Mouse (Mus musculus): ENCODE data around the gene Alpi. TPM values are rescaled to one million over a fixed set of nuclear protein-coding genes. Genes with fewer than 3 reads are reported as not detected.

The Alpi gene
- polyA plus RNA-seq, 1 experiment from 2014 or later = not detected

DNA sequence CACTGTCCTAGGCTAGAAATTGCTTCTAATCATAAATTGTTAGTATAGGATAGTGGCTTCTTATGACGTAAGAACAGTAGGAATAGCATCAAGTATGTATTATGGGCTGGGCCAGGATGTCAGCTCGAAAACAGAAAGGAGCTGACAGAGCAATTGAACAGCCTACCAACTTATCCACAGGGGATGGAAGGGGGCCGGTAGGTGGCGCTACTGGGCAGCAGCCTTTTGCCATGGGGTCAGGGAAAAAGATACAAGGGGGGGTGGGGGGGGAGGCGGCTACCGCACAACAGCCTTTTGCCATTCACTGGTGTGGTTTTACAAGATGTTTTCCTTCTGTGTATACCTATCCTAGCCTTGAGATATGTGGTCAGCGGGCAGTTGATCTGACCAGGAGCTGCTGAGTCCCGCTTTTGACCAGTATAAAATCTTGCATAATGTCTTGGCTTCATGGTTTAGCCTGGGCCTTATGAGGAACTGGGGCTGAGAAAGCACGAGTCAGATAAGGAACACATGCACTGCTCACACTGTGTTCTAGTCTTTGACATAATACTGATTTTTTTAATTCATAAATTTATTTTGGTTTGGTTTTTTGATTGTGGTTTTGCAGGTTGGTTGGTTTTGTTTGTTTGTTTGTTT is 10.4 kb upstream of the Alpi start:
- Histone ChIP-seq H3K27me3 (ENCODE audit: control insufficient read depth, insufficient read depth, low read length) (no peaks in the 10 kb centered on the region), H3K27ac (no peak overlapping the region), H3K9me3 (ENCODE audit: control insufficient read depth, low read length) (no peaks in the 10 kb centered on the region), H3K4me2 (replicated peaks) (no peak overlapping the region), H3K36me3 (replicated peaks; ENCODE audit: control insufficient read depth, insufficient read depth) (no peaks in the 10 kb centered on the region), H3K9ac (no peak overlapping the region), H3K4me3 (replicated peaks; ENCODE audit: low read length) (no peak overlapping the region), H3K4me1 (replicated peaks; ENCODE audit: control insufficient read depth, insufficient read depth, low read length) (no peaks in the 10 kb centered on the region)
- DNase-seq (ENCODE audit: low spot score) (no peak), ATAC-seq (ENCODE audit: low FRiP score) (no peak)
- WGBS = 45% methylated on average over 8 of the region's 9 CpGs

DNA sequence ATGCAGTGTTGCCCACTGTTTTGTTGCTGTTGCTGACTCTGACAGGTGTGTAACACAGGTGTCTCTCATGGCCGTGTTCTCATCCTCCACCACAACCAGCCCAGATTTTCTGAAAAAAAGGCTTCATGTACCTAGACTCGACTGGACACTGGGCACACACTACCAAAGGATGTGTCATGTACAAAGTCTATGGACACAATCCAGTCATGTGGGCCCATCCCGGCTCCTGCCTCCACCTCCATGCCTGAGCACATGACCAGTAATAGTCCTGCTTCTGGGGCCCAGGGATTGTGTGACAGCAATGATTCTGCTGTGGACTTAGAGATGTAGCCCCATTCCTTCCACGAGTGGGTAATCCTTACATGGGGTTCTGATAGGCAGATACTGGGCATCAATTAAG is 7.2 kb upstream of the Alpi start:
- Histone ChIP-seq H3K9me3 (ENCODE audit: control insufficient read depth, low read length) (no peaks in the 10 kb centered on the region), H3K27me3 (ENCODE audit: control insufficient read depth, insufficient read depth, low read length) (no peaks in the 10 kb centered on the region), H3K36me3 (replicated peaks; ENCODE audit: control insufficient read depth, insufficient read depth) (no peaks in the 10 kb centered on the region), H3K27ac (no peak overlapping the region), H3K4me3 (replicated peaks; ENCODE audit: low read length) (no peak overlapping the region), H3K9ac (no peak overlapping the region), H3K4me2 (replicated peaks) (no peak overlapping the region), H3K4me1 (replicated peaks; ENCODE audit: control insufficient read depth, insufficient read depth, low read length) (no peaks in the 10 kb centered on the region)
- 88% methylated on average over 4 of the region's 4 CpGs for WGBS
- ATAC-seq (ENCODE audit: low FRiP score) (no peak), DNase-seq (ENCODE audit: low spot score) (no peak)

DNA sequence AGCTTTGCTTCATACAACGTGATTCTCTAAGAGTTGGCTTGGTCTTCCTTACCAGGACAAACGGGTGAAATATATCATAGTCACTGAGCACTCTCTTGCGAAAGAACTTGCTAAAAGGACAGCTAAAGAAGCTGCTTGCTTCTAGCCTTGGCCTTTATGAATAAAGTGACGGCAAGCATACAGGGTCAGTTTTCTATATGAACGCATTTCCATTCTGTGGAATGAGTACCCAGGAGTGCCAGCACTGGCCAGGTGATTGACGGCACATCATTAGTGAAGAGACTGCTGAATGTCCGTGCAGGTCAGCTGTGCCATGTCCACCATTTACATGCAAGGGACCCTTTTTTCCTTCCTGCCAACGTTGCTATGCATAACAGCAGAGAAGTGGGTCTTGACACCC is 5.1 kb upstream of the Alpi start:
- DNase-seq (ENCODE audit: low spot score) (no peak), ATAC-seq (ENCODE audit: low FRiP score) (no peak)
- no peaks in the 10 kb centered on the region for H3K27me3 ChIP-seq (ENCODE audit: control insufficient read depth, insufficient read depth, low read length)
- 74% methylated on average over 8 of the region's 8 CpGs for WGBS
- H3K4me1 ChIP-seq (replicated peaks; ENCODE audit: control insufficient read depth, insufficient read depth, low read length) = no peaks in the 10 kb centered on the region
- no peak overlapping the region for H3K9ac ChIP-seq
- no peak overlapping the region for H3K27ac ChIP-seq
- no peaks in the 10 kb centered on the region for H3K36me3 ChIP-seq (replicated peaks; ENCODE audit: control insufficient read depth, insufficient read depth)
- no peak overlapping the region for H3K4me3 ChIP-seq (replicated peaks; ENCODE audit: low read length)
- no peak overlapping the region for H3K4me2 ChIP-seq (replicated peaks)
- H3K9me3 ChIP-seq (ENCODE audit: control insufficient read depth, low read length) = no peaks in the 10 kb centered on the region

DNA sequence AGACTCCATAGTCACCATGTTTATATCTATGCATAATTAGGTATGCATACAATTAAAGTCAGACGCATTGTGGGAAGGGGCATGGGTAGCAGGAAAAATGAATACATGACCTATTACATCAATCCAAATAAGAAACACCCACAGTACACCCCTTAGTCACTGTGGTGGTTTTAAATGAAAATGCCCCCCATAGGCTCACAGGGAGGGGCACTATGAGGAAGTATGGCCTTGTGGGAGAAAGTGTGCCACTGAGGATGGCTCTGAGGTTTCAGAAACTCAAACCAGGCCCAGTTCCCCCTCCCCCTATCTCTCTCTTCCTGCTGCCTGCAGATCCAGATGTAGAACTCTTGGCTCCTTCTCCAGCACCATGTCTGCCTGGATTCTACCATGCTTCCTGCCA is 2.5 kb upstream of the Alpi start:
- Histone ChIP-seq H3K4me2 (replicated peaks) (no peak overlapping the region), H3K9me3 (ENCODE audit: control insufficient read depth, low read length) (no peaks in the 10 kb centered on the region), H3K4me1 (replicated peaks; ENCODE audit: control insufficient read depth, insufficient read depth, low read length) (no peaks in the 10 kb centered on the region), H3K36me3 (replicated peaks; ENCODE audit: control insufficient read depth, insufficient read depth) (no peaks in the 10 kb centered on the region), H3K4me3 (replicated peaks; ENCODE audit: low read length) (no peak overlapping the region), H3K27ac (no peak overlapping the region), H3K9ac (no peak overlapping the region), H3K27me3 (ENCODE audit: control insufficient read depth, insufficient read depth, low read length) (0 out of 2 replicates have a peak, but pooled peaks cover 4% of the 10 kb centered on the region)
- 64% methylated on average over 1 of the region's 1 CpGs for WGBS
- ATAC-seq (ENCODE audit: low FRiP score) = no peak
- DNase-seq (ENCODE audit: low spot score) = no peak

DNA sequence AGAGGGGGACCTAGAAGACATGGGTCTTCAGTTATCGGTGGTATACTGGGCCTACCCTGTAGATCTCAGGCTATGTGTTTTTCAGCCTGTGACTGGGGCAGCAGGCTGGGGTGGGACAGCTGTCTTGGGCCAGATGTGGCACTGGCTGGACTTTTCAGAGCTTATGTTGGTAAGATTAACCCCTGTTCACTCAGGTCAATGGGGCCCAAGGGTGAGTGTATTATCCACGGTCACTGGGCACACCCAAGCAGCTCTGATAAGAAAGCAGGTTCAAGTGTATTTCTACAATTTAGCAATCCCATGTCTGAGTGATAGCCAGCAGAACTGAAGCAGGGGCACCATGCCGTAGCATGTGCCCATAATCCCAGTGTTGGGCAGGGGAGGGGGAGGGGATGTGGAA is 708 bp upstream of the Alpi start:
- Histone ChIP-seq H3K9ac (no peak overlapping the region), H3K27me3 (ENCODE audit: control insufficient read depth, insufficient read depth, low read length) (0 out of 2 replicates have a peak, but pooled peaks cover 4% of the 10 kb centered on the region), H3K9me3 (ENCODE audit: control insufficient read depth, low read length) (no peaks in the 10 kb centered on the region), H3K36me3 (replicated peaks; ENCODE audit: control insufficient read depth, insufficient read depth) (no peaks in the 10 kb centered on the region), H3K27ac (no peak overlapping the region), H3K4me1 (replicated peaks; ENCODE audit: control insufficient read depth, insufficient read depth, low read length) (no peaks in the 10 kb centered on the region), H3K4me3 (replicated peaks; ENCODE audit: low read length) (no peak overlapping the region), H3K4me2 (replicated peaks) (no peak overlapping the region)
- WGBS = 87% methylated on average over 3 of the region's 3 CpGs
- DNase-seq (ENCODE audit: low spot score) = no peak
- no peak for ATAC-seq (ENCODE audit: low FRiP score)

DNA sequence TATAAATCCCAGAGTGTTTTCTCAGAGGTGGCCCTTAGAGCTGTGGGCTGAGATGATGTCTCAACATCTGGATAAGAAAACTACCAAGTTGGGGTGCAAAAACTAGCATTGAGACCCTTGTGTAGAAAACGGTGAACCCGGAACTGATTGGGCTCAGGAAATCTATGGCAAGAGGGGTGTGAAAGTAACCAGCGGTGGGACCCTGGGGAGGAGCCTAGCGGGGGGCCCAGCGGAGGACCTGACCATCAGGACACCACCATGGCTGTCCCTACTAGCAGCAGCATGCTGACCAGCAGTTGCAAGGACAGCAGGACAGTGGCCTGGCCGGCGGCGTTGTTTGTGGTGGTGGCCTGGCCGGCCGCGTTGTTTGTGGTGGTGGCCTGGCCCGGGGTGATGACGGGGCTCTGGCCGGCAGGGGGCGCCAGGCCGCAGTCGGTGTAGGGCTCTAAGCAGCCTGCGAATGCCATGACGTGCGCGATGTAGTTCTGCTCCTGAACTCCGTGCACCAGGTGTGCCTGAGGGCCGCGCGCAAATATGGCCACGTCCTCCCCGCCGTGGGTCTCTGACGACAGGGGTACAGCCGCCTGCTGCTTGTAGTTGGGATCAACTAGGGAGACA is 2.9 kb downstream of the Alpi start:
- no peaks in the 10 kb centered on the region for H3K4me1 ChIP-seq (replicated peaks; ENCODE audit: control insufficient read depth, insufficient read depth, low read length)
- no peaks in the 10 kb centered on the region for H3K9me3 ChIP-seq (ENCODE audit: control insufficient read depth, low read length)
- no peak overlapping the region for H3K4me3 ChIP-seq (replicated peaks; ENCODE audit: low read length)
- no peak overlapping the region for H3K9ac ChIP-seq
- 11% methylated on average over 29 of the region's 30 CpGs for WGBS
- H3K4me2 ChIP-seq (replicated peaks) = 0 out of 2 replicates have a peak overlapping the region, but pooled peaks have one; percentile 19
- ATAC-seq (ENCODE audit: low FRiP score) (peak; percentile 57; the same call in 1 of the 2 replicates), DNase-seq (ENCODE audit: low spot score) (peak; percentile 45)
- H3K36me3 ChIP-seq (replicated peaks; ENCODE audit: control insufficient read depth, insufficient read depth) = no peaks in the 10 kb centered on the region
- H3K27me3 ChIP-seq (ENCODE audit: control insufficient read depth, insufficient read depth, low read length) = 0 out of 2 replicates have a peak, but pooled peaks cover 4% of the 10 kb centered on the region
- no peak overlapping the region for H3K27ac ChIP-seq

DNA sequence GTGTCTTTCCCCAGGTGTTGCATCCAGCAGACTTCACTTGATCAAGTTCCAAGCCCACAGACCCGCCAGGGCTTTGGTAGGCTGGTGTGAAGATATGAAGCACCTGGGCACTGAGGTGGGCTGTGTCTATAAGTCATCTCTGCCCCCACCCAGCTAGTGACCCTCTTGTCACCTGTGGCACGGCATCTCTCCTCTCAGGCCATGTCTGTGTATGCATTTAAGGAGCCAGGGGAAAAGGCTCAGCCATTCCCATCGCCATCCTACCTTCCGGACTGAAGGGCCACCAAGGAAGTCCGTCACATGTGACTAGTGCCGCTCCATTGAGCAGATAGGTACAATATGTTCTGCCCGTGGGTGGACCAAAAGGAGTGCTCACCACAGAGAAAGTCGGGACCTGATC is 5.8 kb downstream of the Alpi start:
- no peak overlapping the region for H3K9ac ChIP-seq
- ATAC-seq (ENCODE audit: low FRiP score) (no peak), DNase-seq (ENCODE audit: low spot score) (no peak)
- H3K9me3 ChIP-seq (ENCODE audit: control insufficient read depth, low read length) = no peaks in the 10 kb centered on the region
- H3K4me3 ChIP-seq (replicated peaks; ENCODE audit: low read length) = no peak overlapping the region
- no peak overlapping the region for H3K4me2 ChIP-seq (replicated peaks)
- H3K27me3 ChIP-seq (ENCODE audit: control insufficient read depth, insufficient read depth, low read length) = 0 out of 2 replicates have a peak, but pooled peaks cover 4% of the 10 kb centered on the region
- no peaks in the 10 kb centered on the region for H3K4me1 ChIP-seq (replicated peaks; ENCODE audit: control insufficient read depth, insufficient read depth, low read length)
- H3K36me3 ChIP-seq (replicated peaks; ENCODE audit: control insufficient read depth, insufficient read depth) = no peaks in the 10 kb centered on the region
- WGBS = 82% methylated on average over 8 of the region's 8 CpGs
- no peak overlapping the region for H3K27ac ChIP-seq

DNA sequence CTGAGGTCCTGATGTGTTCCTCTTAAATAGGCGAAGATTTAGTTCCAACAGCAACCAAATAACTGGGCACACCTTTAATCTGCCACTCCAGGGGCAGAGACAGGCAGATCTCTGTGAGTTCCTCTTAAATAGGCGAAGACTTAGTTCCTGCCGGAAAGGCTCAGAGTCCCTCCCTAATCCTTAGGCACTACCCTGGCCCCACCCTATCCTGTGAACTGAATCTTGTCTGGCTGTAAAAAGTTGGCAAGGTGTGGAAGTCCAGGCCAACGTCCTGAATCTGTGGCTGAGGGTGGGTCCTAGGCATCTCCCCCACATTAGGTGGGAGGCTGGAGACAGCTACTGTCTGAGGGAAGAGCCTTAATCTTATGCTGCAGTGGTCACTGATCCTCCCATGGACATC is 11.6 kb downstream of the Alpi start, which contains the start of gene Alppl2:
TSS of gene Alppl2 (minus strand) at position 101 of the 400 bp plus-strand sequence.
- no peaks in the 10 kb centered on the region for H3K36me3 ChIP-seq (replicated peaks; ENCODE audit: control insufficient read depth, insufficient read depth)
- ATAC-seq (ENCODE audit: low FRiP score) (no peak), DNase-seq (ENCODE audit: low spot score) (no peak)
- H3K4me1 ChIP-seq (replicated peaks; ENCODE audit: control insufficient read depth, insufficient read depth, low read length) = no peaks in the 10 kb centered on the region
- H3K27me3 ChIP-seq (ENCODE audit: control insufficient read depth, insufficient read depth, low read length) = no peaks in the 10 kb centered on the region
- H3K4me3 ChIP-seq (replicated peaks; ENCODE audit: low read length) = no peak within 1 kb of the TSS
- H3K9me3 ChIP-seq (ENCODE audit: control insufficient read depth, low read length) = no peaks in the 10 kb centered on the region
- H3K4me2 ChIP-seq (replicated peaks) = no peak within 1 kb of the TSS
- no peak within 1 kb of the TSS for H3K27ac ChIP-seq
- no peak within 1 kb of the TSS for H3K9ac ChIP-seq
- WGBS = 92% methylated on average over 4 of the region's 4 CpGs

DNA sequence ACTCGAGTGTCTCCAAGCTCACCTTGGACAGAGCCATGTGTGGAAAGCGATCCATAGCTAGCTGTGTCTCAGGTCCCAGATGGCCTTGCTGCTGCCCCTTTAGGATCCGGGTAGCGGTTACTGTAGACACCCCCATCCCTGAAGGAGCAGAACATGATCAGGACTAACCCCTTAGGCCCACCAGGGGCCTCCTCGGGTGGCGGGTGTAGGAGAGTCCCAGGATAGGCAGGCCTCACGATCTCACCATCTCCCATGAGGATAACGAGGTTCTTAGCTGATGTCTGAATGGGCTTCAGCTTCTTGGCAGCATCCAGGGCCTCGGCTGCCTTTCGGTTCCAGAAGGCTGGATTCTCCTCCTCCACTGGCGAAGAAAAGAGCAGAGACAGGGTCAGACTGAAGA is 12.2 kb downstream of the Alpi start:
- H3K9ac ChIP-seq = no peak overlapping the region
- H3K27me3 ChIP-seq (ENCODE audit: control insufficient read depth, insufficient read depth, low read length) = no peaks in the 10 kb centered on the region
- H3K36me3 ChIP-seq (replicated peaks; ENCODE audit: control insufficient read depth, insufficient read depth) = no peaks in the 10 kb centered on the region
- WGBS = 92% methylated on average over 11 of the region's 11 CpGs
- H3K4me1 ChIP-seq (replicated peaks; ENCODE audit: control insufficient read depth, insufficient read depth, low read length) = no peaks in the 10 kb centered on the region
- no peaks in the 10 kb centered on the region for H3K9me3 ChIP-seq (ENCODE audit: control insufficient read depth, low read length)
- no peak overlapping the region for H3K4me2 ChIP-seq (replicated peaks)
- no peak for DNase-seq (ENCODE audit: low spot score)
- no peak for ATAC-seq (ENCODE audit: low FRiP score)
- no peak overlapping the region for H3K27ac ChIP-seq
- no peak overlapping the region for H3K4me3 ChIP-seq (replicated peaks; ENCODE audit: low read length)

All from hindbrain, embryonic 14.5 days (tissue).